Mouse (Mus musculus) liver, postnatal 0 days (tissue): ENCODE data around the gene Sclt1. TPM values are rescaled to one million over a fixed set of nuclear protein-coding genes. Genes with fewer than 3 reads are reported as not detected.
A peak's percentile ranks its signal among the peaks of the same experiment; 100 is the strongest.

Source experiments
- ATAC-seq: fragments of 200-750 bp; cut with Nextera tagmentation; 2 replicates; pipeline ENCODE4 v1.8.0; 2017; ENCODE audit warnings: mild to moderate bottlenecking, moderate library complexity
- DNase-seq: peaks from one replicate; pipeline ENCODE4 v3.0.0-alpha.2; 2016
- H3K27ac ChIP-seq: fragments of 300-500 bp; sonication (generic); 2 replicates; pipeline ENCODE4 v1.5.1; 2014; ENCODE audit warnings: antibody characterized with exemption, moderate library complexity, mild to moderate bottlenecking, low read depth
- H3K27me3 ChIP-seq: fragments of 300-500 bp; sonication (generic); 2 replicates; pipeline ENCODE4 v1.6.1; 2014; ENCODE audit warnings: low read length, control low read depth, mixed read lengths; ENCODE audit not compliant: insufficient read depth
- H3K36me3 ChIP-seq: fragments of 300-500 bp; sonication (generic); replicated peaks from 2 replicates; pipeline ENCODE4 v1.6.1; 2014; ENCODE audit warnings: mild to moderate bottlenecking, control low read depth, low read length, moderate library complexity, mixed read lengths; ENCODE audit not compliant: insufficient read depth
- H3K4me1 ChIP-seq: fragments of 300-500 bp; sonication (generic); 2 replicates; pipeline ENCODE4 v1.6.1; 2014; ENCODE audit warnings: antibody characterized with exemption, mild to moderate bottlenecking, control low read depth; ENCODE audit not compliant: insufficient read depth
- H3K4me2 ChIP-seq: fragments of 300-500 bp; sonication (generic); 2 replicates; pipeline ENCODE4 v1.6.1; 2014; ENCODE audit warnings: low read depth, mild to moderate bottlenecking, low read length, moderate library complexity, mixed read lengths
- H3K4me3 ChIP-seq: fragments of 300-500 bp; sonication (generic); 2 replicates; pipeline ENCODE4 v1.5.1; 2014; ENCODE audit warnings: low read depth, low read length
- H3K9ac ChIP-seq: fragments of 300-500 bp; sonication (generic); replicated peaks from 2 replicates; pipeline ENCODE4 v1.6.1; 2014; ENCODE audit warnings: mild to moderate bottlenecking, moderate library complexity
- H3K9me3 ChIP-seq: fragments of 300-500 bp; sonication (generic); 2 replicates; pipeline ENCODE4 v1.6.1; 2016; ENCODE audit warnings: mild to moderate bottlenecking, control low read depth, low read length, mixed read lengths
- CTCF ChIP-seq: sonication (generic); IDR thresholded peaks from 2 replicates; pipeline ENCODE4 v1.5.1; 2016; ENCODE audit warnings: antibody characterized with exemption, low read depth
- EP300 ChIP-seq: IDR thresholded peaks from 2 replicates; pipeline ENCODE4 v1.6.1; 2016; ENCODE audit warnings: antibody characterized with exemption, low read depth, mild to moderate bottlenecking
- WGBS: fragments of 180-500 bp; shearing (Covaris S2); extraction: QIAGEN DNeasy Blood & Tissue Kit; methylation state at CpG from one replicate; pipeline ENCODE4 v1.1.7; 2014; ENCODE audit not compliant: insufficient replicate concordance; 5-methylcytosine and 5-hydroxymethylcytosine counted together
- polyA plus RNA-seq: library from polyadenylated mRNA; unstranded; fragments of >200 nt; fragmentation: Nextera tagmentation; extraction: Ambion mirVana; gene quantifications from 2 replicates; pipeline ENCODE4 v1.2.1, GENCODE M21; 2015

Gene Sclt1
- polyA plus RNA-seq, 1 experiment from 2014 or later = 5.0 TPM

- H3K36me3 ChIP-seq = 0 out of 2 replicates have a peak, but pooled peaks cover 15% of the 10 kb centered on the region
Measured at GRCm38 (mm10) chr3:41585548-41585947, 156.8 kb downstream of the Sclt1 start.

DNA sequence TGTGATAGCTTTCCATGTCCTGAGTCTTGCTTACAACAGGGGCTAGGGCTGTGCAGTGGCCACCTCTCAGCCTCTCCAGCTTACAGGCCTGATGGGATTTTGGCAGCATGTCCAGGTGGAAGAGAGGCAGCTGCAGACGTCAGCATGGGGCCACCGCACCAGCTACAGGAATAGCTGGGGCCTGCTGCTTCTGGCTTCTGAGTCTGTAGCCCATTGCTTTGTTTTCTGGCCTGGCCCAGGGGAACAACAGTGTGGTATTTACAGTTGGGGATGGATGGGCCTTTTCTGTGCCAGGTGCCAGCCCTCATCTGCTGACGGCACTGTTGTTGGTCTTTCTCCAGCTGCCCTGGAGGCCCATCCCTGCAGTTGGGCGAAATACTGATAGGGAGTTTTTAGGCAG lies 158.7 kb downstream of the Sclt1 start:
- no peak overlapping the region for H3K4me3 ChIP-seq
- no peak for ATAC-seq
- no peak overlapping the region for H3K4me2 ChIP-seq
- 81% methylated on average over 4 of the region's 4 CpGs for WGBS
- no peak for TF ChIP-seq EP300
- no peak for TF ChIP-seq CTCF
- no peaks in the 10 kb centered on the region for H3K36me3 ChIP-seq
- H3K9ac ChIP-seq = no peak overlapping the region
- H3K27me3 ChIP-seq = no peaks in the 10 kb centered on the region
- no peak overlapping the region for H3K27ac ChIP-seq
- peaks cover 40% of the 10 kb centered on the region for H3K4me1 ChIP-seq
- no peak for DNase-seq
- no peaks in the 10 kb centered on the region for H3K9me3 ChIP-seq

More at GRCm38 (mm10) chr3:41585548-41585947, 156.8 kb downstream of the Sclt1 start:
- Histone ChIP-seq H3K27ac (no peak overlapping the region), H3K27me3 (no peaks in the 10 kb centered on the region), H3K9ac (no peak overlapping the region), H3K9me3 (no peaks in the 10 kb centered on the region), H3K4me1 (peaks cover 38% of the 10 kb centered on the region), H3K4me3 (no peak overlapping the region), H3K4me2 (no peak overlapping the region)
- DNase-seq (no peak), ATAC-seq (no peak)
- 80% methylated on average over 5 of the region's 5 CpGs for WGBS
- TF ChIP-seq EP300 (no peak), CTCF (no peak)

- Histone ChIP-seq H3K36me3 (no peaks in the 10 kb centered on the region), H3K9ac (no peak overlapping the region), H3K4me1 (peaks cover 35% of the 10 kb centered on the region), H3K27me3 (no peaks in the 10 kb centered on the region), H3K4me2 (no peak overlapping the region), H3K9me3 (no peaks in the 10 kb centered on the region), H3K4me3 (no peak overlapping the region), H3K27ac (no peak overlapping the region)
- TF ChIP-seq EP300 (no peak), CTCF (no peak)
- no peak for DNase-seq
- whole genome bisulfite sequencing = 93% methylated on average over 14 of the region's 14 CpGs
- ATAC-seq = no peak
Measured at GRCm38 (mm10) chr3:41583092-41583491, 159.2 kb downstream of the Sclt1 start.

DNA sequence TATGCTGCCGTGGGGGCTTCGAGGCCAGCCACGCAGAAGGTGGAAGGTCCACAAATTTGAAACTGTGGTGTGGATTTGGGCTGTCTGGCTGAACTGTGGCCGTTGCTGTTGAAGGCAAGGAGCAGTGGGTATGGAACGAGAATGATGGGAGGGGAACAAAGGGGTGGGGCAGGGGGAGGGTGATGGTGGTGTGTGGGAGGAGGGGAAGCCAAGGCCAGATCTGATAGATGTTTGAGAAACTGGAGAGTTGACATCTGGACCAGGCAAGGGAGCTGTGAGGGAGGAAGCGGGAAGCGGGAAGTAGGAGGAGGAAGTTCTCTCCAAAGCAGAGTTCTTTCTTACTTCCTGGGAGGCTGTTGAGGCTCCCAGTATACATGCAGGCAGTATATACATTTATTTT lies 160.1 kb downstream of the Sclt1 start:
- TF ChIP-seq EP300 (no peak), CTCF (no peak)
- H3K9ac ChIP-seq = no peak overlapping the region
- ATAC-seq (no peak), DNase-seq (no peak)
- peak overlapping the region; percentile 67 for H3K27ac ChIP-seq
- no peaks in the 10 kb centered on the region for H3K9me3 ChIP-seq
- H3K27me3 ChIP-seq = no peaks in the 10 kb centered on the region
- H3K4me3 ChIP-seq = no peak overlapping the region
- no peaks in the 10 kb centered on the region for H3K36me3 ChIP-seq
- no peak overlapping the region for H3K4me2 ChIP-seq
- WGBS = 58% methylated on average over 7 of the region's 7 CpGs
- H3K4me1 ChIP-seq = peaks cover 33% of the 10 kb centered on the region

GRCm38 (mm10) chr3:41581436-41581835 lies 160.9 kb downstream of the Sclt1 start:
- Histone ChIP-seq H3K27me3 (no peaks in the 10 kb centered on the region), H3K4me2 (peak overlapping the region; percentile 36; the same call in 1 of the 2 replicates), H3K9ac (no peak overlapping the region; the same call in 1 of the 2 replicates), H3K27ac (peak overlapping the region; percentile 67), H3K36me3 (no peaks in the 10 kb centered on the region), H3K9me3 (no peaks in the 10 kb centered on the region), H3K4me3 (no peak overlapping the region), H3K4me1 (peaks cover 36% of the 10 kb centered on the region)
- DNase-seq = peak; percentile 67
- peak; percentile 89 for ATAC-seq
- WGBS = 57% methylated on average over 8 of the region's 8 CpGs
- no peak for TF ChIP-seq EP300
- TF ChIP-seq CTCF = no peak

GRCm38 (mm10) chr3:41580401-41581323 lies 161.7 kb downstream of the Sclt1 start:
- no peak overlapping the region for H3K4me3 ChIP-seq
- H3K9me3 ChIP-seq = no peaks in the 10 kb centered on the region
- no peak overlapping the region for H3K9ac ChIP-seq
- TF ChIP-seq EP300 (no peak), CTCF (no peak)
- WGBS = 56% methylated on average over 14 of the region's 14 CpGs
- DNase-seq (no peak), ATAC-seq (no peak)
- H3K36me3 ChIP-seq = no peaks in the 10 kb centered on the region
- H3K4me2 ChIP-seq = peak overlapping the region; percentile 36; the same call in 1 of the 2 replicates
- peak overlapping the region; percentile 5; the same call in 1 of the 2 replicates for H3K27ac ChIP-seq
- no peaks in the 10 kb centered on the region for H3K27me3 ChIP-seq
- peaks cover 42% of the 10 kb centered on the region for H3K4me1 ChIP-seq
